Mouse (Mus musculus) erythroblast, embryonic 14.5 days (primary cell): ENCODE measurements around the gene Efna5.

Source experiments
- GATA1 ChIP-seq: IDR thresholded peaks from 2 replicates; pipeline ENCODE4 v1.6.1; 2012; ENCODE audit warnings: low read length, inconsistent platforms, mixed read lengths
- TAL1 ChIP-seq: IDR thresholded peaks from 3 replicates; pipeline ENCODE4 v1.6.1; 2012; ENCODE audit warnings: low read length, inconsistent platforms, mixed read lengths

- TF ChIP-seq GATA1 (no peak), TAL1 (no peak)
Observed at GRCm38 (mm10) chr17:62784274-62785171, 96.6 kb downstream of the Efna5 start.
